Mouse (Mus musculus) G1E (cell line): ENCODE data around the gene Scaf4. TPM values are rescaled to one million over a fixed set of nuclear protein-coding genes. Genes with fewer than 3 reads are reported as not detected.

Source experiments
- ATAC-seq: 2 replicates; pipeline ENCODE4 v1.8.0; 2016; ENCODE audit warnings: mild to moderate bottlenecking; ENCODE audit not compliant: insufficient number of reproducible peaks, poor library complexity, low FRiP score, severe bottlenecking; ENCODE audit errors: extremely low read depth
- DNase-seq: peaks from one replicate; pipeline ENCODE4 v3.0.0; 2012; ENCODE audit warnings: low spot score
- H3K27me3 ChIP-seq: 2 replicates; pipeline ENCODE4 v1.6.1; 2012; ENCODE audit warnings: mild to moderate bottlenecking, low read length, inconsistent platforms; ENCODE audit not compliant: insufficient read depth
- H3K36me3 ChIP-seq: replicated peaks from 2 replicates; pipeline ENCODE3; 2012; ENCODE audit warnings: mild to moderate bottlenecking, inconsistent platforms
- H3K4me1 ChIP-seq: 2 replicates; pipeline ENCODE4 v1.6.1; 2012; ENCODE audit warnings: low read depth, low read length, inconsistent platforms, mixed read lengths; ENCODE audit not compliant: insufficient read depth
- H3K4me3 ChIP-seq: 2 replicates; pipeline ENCODE4 v1.5.1; 2012; ENCODE audit warnings: low read depth, mild to moderate bottlenecking, inconsistent platforms, low read length, moderate library complexity, mixed read lengths
- H3K9me3 ChIP-seq: replicated peaks from 2 replicates; pipeline ENCODE4 v1.6.1; 2012; ENCODE audit warnings: inconsistent platforms
- CTCF ChIP-seq: IDR thresholded peaks from 2 replicates; pipeline ENCODE4 v1.5.1; 2012; ENCODE audit warnings: low read depth, low read length, inconsistent platforms, mixed read lengths
- GATA1 ChIP-seq: IDR thresholded peaks from 2 replicates; pipeline ENCODE4 v1.6.1; 2012; ENCODE audit warnings: borderline replicate concordance, low read length, inconsistent platforms, mixed read lengths
- GATA2 ChIP-seq: IDR thresholded peaks from 2 replicates; pipeline ENCODE4 v1.6.1; 2012; ENCODE audit warnings: low read depth, low read length, inconsistent platforms, borderline replicate concordance
- POLR2AphosphoS5 ChIP-seq: IDR thresholded peaks from 2 replicates; pipeline ENCODE4 v1.6.1; 2012; ENCODE audit warnings: low read depth, low read length, inconsistent platforms; ENCODE audit not compliant: insufficient replicate concordance
- TAL1 ChIP-seq: conservative IDR thresholded peaks from 2 replicates; pipeline ENCODE4 v1.6.1; 2012; ENCODE audit warnings: low read depth, low read length, inconsistent platforms, mixed read lengths
- polyA plus RNA-seq: library from polyadenylated mRNA; stranded (reverse); fragments of >175 nt; gene quantifications from 2 replicates; pipeline ENCODE4 v1.2.3, GENCODE M21; 2012
- total RNA-seq, 2 experiments: library from RNA; stranded (forward) in 1 of 2; stranded (reverse) in 1 of 2; fragments of 200-1000 nt in 1 of 2; fragments of >200 nt in 1 of 2; fragmentation: Nextera tagmentation in 1 of 2; gene quantifications; 2 replicates each; pipeline ENCODE4 v1.2.3; 2014 to 2017

The Scaf4 gene
- total and polyA plus RNA-seq, 3 experiments = 14.8 to 215 (median 186) TPM

- DNase-seq (no peak), ATAC-seq (no peak)
- no peaks in the 10 kb centered on the region for H3K36me3 ChIP-seq
- TF ChIP-seq TAL1 = no peak
- no peak for TF ChIP-seq GATA1
- no peak for TF ChIP-seq POLR2AphosphoS5
- TF ChIP-seq GATA2 = no peak
- TF ChIP-seq CTCF = no peak
- H3K9me3 ChIP-seq = 0 out of 2 replicates have a peak, but pooled peaks cover 2% of the 10 kb centered on the region
- no peaks in the 10 kb centered on the region for H3K4me1 ChIP-seq
- H3K27me3 ChIP-seq = no peaks in the 10 kb centered on the region
- no peak overlapping the region for H3K4me3 ChIP-seq
These were observed 34.1 kb upstream of the Scaf4 start for GRCm38 (mm10) chr16:90318372-90318926.

DNA sequence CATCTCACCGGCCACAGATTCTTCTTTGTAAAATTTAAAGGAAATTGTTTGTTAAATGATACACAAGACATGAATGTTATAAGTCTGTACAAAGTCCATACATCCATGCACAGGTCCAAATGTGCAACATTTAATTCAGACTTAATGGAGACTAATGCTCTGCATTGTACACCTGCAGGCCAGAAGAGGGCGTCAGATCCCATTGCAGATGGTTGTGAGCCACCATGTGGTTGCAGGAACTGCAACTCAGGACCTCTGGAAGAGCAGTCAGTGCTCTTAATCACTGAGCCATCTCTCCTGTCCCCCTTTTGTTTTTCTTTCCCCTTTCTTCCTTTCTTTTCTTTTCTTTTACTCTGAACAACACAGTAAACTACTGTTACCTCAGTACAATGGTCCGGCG lies 33.5 kb upstream of the Scaf4 start:
- Histone ChIP-seq H3K4me1 (no peaks in the 10 kb centered on the region), H3K27me3 (no peaks in the 10 kb centered on the region), H3K4me3 (no peak overlapping the region), H3K36me3 (no peaks in the 10 kb centered on the region), H3K9me3 (0 out of 2 replicates have a peak, but pooled peaks cover 2% of the 10 kb centered on the region)
- TF ChIP-seq GATA1 (no peak), TAL1 (no peak), CTCF (no peak), GATA2 (no peak), POLR2AphosphoS5 (no peak)
- ATAC-seq (no peak), DNase-seq (no peak)

DNA sequence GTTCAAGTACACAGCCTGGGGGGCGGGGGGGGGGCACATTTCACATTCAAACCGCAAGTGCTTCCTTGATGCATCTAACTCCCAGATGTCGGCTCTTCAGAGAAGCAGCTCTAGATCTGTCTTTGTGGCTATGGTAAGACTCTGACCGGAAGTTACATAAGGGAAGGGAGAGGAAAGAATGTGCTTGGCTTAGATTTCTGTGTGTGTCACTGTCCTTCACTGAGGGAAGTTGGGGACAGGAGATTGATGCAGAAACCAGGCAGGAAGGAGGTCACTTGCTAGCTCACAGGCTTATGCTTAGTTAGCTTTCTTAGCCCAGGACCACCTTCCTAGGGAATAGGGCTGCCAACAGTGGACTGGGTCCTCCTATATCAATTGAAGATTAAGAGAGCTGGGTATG lies 31.6 kb upstream of the Scaf4 start:
- no peak for DNase-seq
- Histone ChIP-seq H3K4me3 (no peak overlapping the region), H3K4me1 (no peaks in the 10 kb centered on the region), H3K9me3 (0 out of 2 replicates have a peak, but pooled peaks cover 2% of the 10 kb centered on the region), H3K27me3 (no peaks in the 10 kb centered on the region), H3K36me3 (no peaks in the 10 kb centered on the region)
- no peak for ATAC-seq
- TF ChIP-seq GATA2 = no peak
- TF ChIP-seq TAL1 = no peak
- no peak for TF ChIP-seq CTCF
- TF ChIP-seq POLR2AphosphoS5 = no peak
- no peak for TF ChIP-seq GATA1

- no peak for DNase-seq
- H3K4me1 ChIP-seq = no peaks in the 10 kb centered on the region
- H3K36me3 ChIP-seq = no peaks in the 10 kb centered on the region
- no peaks in the 10 kb centered on the region for H3K27me3 ChIP-seq
- no peak for TF ChIP-seq POLR2AphosphoS5
- no peak for TF ChIP-seq TAL1
- no peak for TF ChIP-seq CTCF
- TF ChIP-seq GATA1 = no peak
- H3K9me3 ChIP-seq = 0 out of 2 replicates have a peak, but pooled peaks cover 2% of the 10 kb centered on the region
- no peak overlapping the region for H3K4me3 ChIP-seq
- ATAC-seq = no peak
These were observed 28.3 kb upstream of the Scaf4 start for GRCm38 (mm10) chr16:90312449-90313082.

DNA sequence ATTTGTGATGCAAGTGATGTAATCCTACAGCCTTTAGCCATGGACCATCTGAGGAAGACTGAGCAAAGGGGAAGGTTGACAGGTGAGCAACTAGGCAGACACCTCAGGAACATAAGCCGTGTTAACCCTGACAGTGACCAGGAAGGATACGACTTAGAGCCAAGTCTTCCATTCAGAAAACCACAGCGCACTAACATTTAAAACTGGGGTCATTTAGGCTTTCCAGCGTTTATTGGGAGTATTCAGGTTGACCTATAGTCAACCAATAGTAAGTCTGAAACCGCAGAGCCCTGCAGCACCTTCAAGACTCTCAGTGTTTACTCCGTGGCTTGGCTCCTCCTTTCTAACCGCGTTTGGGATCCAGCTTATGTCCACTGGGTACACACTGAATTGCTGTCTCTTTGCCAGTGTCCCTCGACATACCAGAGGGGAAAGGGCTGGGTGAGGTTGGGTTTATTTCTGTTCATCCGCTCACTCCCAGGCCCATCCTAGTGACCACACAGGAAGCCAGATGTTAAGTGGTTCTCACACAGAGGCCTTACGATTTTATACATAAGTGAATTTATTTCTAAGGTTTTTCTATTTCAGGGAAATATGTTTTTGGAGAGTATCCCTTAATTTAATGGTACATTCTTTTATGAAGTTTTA lies 26.3 kb upstream of the Scaf4 start:
- no peaks in the 10 kb centered on the region for H3K4me1 ChIP-seq
- DNase-seq (no peak), ATAC-seq (no peak)
- no peaks in the 10 kb centered on the region for H3K27me3 ChIP-seq
- TF ChIP-seq GATA1 (no peak), CTCF (no peak), TAL1 (no peak)
- H3K4me3 ChIP-seq = no peak overlapping the region
- H3K36me3 ChIP-seq = no peaks in the 10 kb centered on the region
- H3K9me3 ChIP-seq = 0 out of 2 replicates have a peak, but pooled peaks cover 2% of the 10 kb centered on the region

- no peaks in the 10 kb centered on the region for H3K27me3 ChIP-seq
- H3K4me3 ChIP-seq = no peak overlapping the region
- DNase-seq (no peak), ATAC-seq (no peak)
- H3K36me3 ChIP-seq = no peaks in the 10 kb centered on the region
- TF ChIP-seq TAL1 (no peak), POLR2AphosphoS5 (no peak), GATA1 (no peak)
- H3K9me3 ChIP-seq = 0 out of 2 replicates have a peak, but pooled peaks cover 2% of the 10 kb centered on the region
- no peaks in the 10 kb centered on the region for H3K4me1 ChIP-seq
These were observed 25.5 kb upstream of the Scaf4 start for GRCm38 (mm10) chr16:90309784-90310183.
